Mouse (Mus musculus) megakaryocyte, embryonic 14.5 days (primary cell): ENCODE results near the gene Lat2. TPM values are rescaled to one million over a fixed set of nuclear protein-coding genes. Genes with fewer than 3 reads are reported as not detected.
"Not testable (repeated sequence)": the region's sequence is repeated elsewhere in the genome, so short reads cannot be mapped to it uniquely, and the experiment has no call there.

ENCODE experiments used
- H3K27me3 ChIP-seq: replicated peaks from 2 replicates; pipeline ENCODE3; 2012; ENCODE audit warnings: inconsistent platforms
- H3K36me3 ChIP-seq: replicated peaks from 2 replicates; pipeline ENCODE3; 2012; ENCODE audit warnings: low read length, inconsistent platforms, mixed read lengths
- H3K4me1 ChIP-seq: 2 replicates; pipeline ENCODE4 v1.6.1; 2012; ENCODE audit warnings: inconsistent platforms
- H3K4me3 ChIP-seq: replicated peaks from 2 replicates; pipeline ENCODE3; 2012; ENCODE audit warnings: moderate library complexity, mild to moderate bottlenecking, inconsistent platforms
- H3K9me3 ChIP-seq: 2 replicates; pipeline ENCODE4 v1.6.1; 2012; ENCODE audit warnings: inconsistent platforms
- FLI1 ChIP-seq: IDR thresholded peaks from 2 replicates; pipeline ENCODE4 v1.6.1; 2012; ENCODE audit warnings: low read length, inconsistent platforms, mixed read lengths
- GATA1 ChIP-seq: IDR thresholded peaks from 3 replicates; pipeline ENCODE4 v1.6.1; 2012; ENCODE audit warnings: mixed read lengths, low read length, inconsistent platforms, borderline replicate concordance
- polyA plus RNA-seq: library from polyadenylated mRNA; stranded (reverse); fragments of >175 nt; gene quantifications from 2 replicates; pipeline ENCODE4 v1.2.3, GENCODE M21; 2012; ENCODE audit warnings: low replicate concordance; ENCODE audit not compliant: insufficient read depth

Gene Lat2
- 16.9 and 67.9 TPM in 2 replicates for polyA plus RNA-seq

DNA sequence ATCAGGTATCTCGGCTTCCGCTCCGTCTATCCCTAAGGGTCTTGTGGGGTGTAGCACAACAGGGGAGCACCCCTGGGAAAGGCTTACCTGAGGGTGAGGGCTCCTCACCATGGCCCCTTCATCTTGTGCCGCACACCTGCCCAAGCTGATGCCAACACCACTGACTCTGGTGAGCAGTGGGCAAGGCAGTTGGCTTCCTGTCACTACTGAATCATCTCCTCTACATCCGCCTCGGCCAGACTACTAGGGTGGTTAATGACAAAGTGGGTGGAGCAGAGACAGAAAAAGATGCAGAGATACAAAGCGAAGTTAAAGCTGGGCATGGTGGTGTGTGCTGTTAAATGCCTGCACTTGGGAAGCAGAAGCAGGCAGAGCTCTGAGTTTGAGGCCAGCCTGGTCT lies at the start of gene Lat2:
Lat2 (minus strand) TSS at position 224 of the 400 bp plus-strand sequence.
- Histone ChIP-seq H3K27me3 (no peaks in the 10 kb centered on the region), H3K36me3 (peaks cover 60% of the 10 kb centered on the region), H3K9me3 (no peaks in the 10 kb centered on the region), H3K4me1 (peaks cover 66% of the 10 kb centered on the region), H3K4me3 (peak within 1 kb of the TSS; percentile 89)
- TF ChIP-seq GATA1 (no peak), FLI1 (no peak)

DNA sequence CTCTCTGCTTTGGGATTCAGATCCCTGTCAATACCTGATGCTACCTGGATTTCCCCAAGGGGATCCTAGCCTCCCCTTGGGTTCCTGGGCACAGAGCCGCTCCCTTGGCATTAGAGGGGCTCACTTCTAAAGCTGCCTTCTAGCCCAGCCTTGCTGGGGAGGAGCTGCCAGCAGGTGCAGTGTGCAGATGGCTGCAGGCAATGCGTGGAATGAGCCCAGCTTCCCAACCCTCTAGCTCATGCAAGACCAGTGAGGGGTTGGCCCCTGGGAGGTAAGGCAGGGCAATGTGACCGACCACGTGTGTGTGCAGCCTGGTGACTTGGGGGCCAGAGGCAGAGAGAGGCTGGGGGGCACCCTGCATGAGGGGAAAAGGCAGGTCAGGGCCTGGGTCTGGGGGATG lies 41.9 kb upstream of the Lat2 start:
- no peak for TF ChIP-seq GATA1
- no peak for TF ChIP-seq FLI1
- Histone ChIP-seq H3K27me3 (no peaks in the 10 kb centered on the region), H3K4me3 (no peak overlapping the region), H3K36me3 (peaks cover 59% of the 10 kb centered on the region), H3K4me1 (no peaks in the 10 kb centered on the region), H3K9me3 (peaks cover 3% of the 10 kb centered on the region)

DNA sequence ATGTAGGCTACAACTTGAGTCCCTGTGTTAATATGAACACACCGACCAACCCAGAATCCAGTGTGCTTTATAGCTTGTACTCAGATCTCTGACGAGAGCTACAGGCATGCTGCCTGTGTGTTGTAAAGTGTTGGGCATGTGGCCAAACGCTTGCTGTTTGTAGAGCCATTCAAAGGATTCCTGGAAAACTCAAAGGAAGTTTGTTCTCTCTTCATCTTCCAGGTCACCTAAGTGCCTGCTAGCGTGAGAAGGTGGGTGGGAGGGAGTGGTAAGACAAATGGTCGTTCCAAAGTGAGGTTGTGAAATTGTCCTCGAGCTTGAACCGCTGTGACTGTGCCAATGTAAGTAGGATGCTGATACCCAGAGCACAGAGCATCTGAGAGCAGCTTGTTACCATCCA lies 37.2 kb upstream of the Lat2 start:
- Histone ChIP-seq H3K4me3 (no peak overlapping the region), H3K36me3 (peaks cover 12% of the 10 kb centered on the region), H3K9me3 (peaks cover 6% of the 10 kb centered on the region), H3K4me1 (peaks cover 9% of the 10 kb centered on the region), H3K27me3 (peaks cover 1% of the 10 kb centered on the region)
- no peak for TF ChIP-seq FLI1
- TF ChIP-seq GATA1 = no peak

DNA sequence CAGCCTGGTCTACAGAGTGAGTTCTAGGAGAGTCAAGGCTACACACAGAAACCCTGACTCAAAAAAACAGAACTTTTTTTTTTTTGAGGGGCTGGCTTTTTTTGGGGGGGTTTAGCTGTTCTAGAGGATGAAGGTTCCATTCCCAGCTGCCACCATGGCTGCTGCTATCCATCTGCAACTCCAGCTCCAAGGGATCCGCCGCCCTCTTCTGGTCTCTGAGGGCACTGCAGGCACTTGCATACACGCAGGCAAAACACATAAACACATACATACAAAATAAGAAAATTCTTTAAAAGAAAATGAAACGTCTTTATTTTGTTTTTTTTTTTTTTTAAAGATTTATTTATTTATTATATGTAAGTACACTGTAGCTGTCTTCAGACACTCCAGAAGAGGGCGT lies 36.1 kb upstream of the Lat2 start:
- peaks cover 1% of the 10 kb centered on the region for H3K27me3 ChIP-seq
- peaks cover 2% of the 10 kb centered on the region for H3K36me3 ChIP-seq
- no peak overlapping the region for H3K4me3 ChIP-seq
- H3K9me3 ChIP-seq = peaks cover 6% of the 10 kb centered on the region
- peaks cover 9% of the 10 kb centered on the region for H3K4me1 ChIP-seq
- TF ChIP-seq FLI1 = no peak
- no peak for TF ChIP-seq GATA1

DNA sequence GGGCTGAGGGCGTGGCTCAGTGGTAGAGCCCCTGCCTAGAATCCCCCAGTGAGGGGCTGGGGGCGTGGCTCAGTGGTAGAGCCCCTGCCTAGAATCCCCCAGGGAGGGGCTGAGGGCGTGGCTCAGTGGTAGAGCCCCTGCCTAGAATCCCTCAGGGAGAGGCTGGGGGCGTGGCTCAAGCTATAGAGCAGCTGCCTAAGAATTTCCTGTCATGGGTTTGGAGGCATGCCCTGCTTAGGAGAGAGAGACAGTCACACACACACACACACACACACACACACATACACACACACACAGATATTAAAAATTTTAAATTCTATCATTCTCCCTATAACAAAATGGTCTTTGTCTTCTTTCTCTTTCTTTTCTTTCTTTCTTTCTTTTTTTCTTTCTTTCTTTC lies 34.2 kb upstream of the Lat2 start:
- not testable (repeated sequence) for H3K27me3 ChIP-seq, H3K9me3 ChIP-seq, H3K36me3 ChIP-seq, H3K4me3 ChIP-seq
- H3K4me1 ChIP-seq = peaks cover 19% of the 10 kb centered on the region

DNA sequence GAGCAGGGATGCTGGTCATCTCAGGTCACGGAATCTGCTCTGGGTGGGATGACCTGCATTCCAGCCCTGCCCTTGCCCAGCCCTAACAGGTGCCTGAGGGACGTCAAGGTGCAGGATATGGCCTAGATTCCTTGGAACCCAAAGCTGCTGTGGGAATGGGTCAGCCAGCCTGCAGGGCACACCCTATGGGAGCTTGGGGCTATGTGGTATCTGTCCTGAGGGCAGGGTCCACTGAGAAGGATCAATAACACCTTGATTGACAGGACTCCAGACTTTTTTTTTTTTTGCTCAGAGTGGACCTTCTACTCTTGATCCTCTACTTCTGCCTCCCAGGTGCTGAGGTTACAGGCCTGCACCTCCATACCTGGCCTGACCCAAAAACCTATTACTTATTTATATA lies 32.6 kb upstream of the Lat2 start:
- no peak overlapping the region for H3K4me3 ChIP-seq

GRCm38 (mm10) chr5:134646461-134646860 lies 31.6 kb upstream of the Lat2 start:
- TF ChIP-seq FLI1 (no peak), GATA1 (no peak)
- H3K27me3 ChIP-seq = peaks cover 1% of the 10 kb centered on the region
- H3K9me3 ChIP-seq = peaks cover 3% of the 10 kb centered on the region; the same call in 1 of the 2 replicates
- H3K36me3 ChIP-seq = no peaks in the 10 kb centered on the region
- H3K4me3 ChIP-seq = no peak overlapping the region
- H3K4me1 ChIP-seq = peaks cover 20% of the 10 kb centered on the region

More for the DNA sequence above, 32.6 kb upstream of the Lat2 start:
- H3K9me3 ChIP-seq = peaks cover 3% of the 10 kb centered on the region; the same call in 1 of the 2 replicates
- H3K36me3 ChIP-seq = no peaks in the 10 kb centered on the region
- H3K4me1 ChIP-seq = peaks cover 20% of the 10 kb centered on the region
- peaks cover 1% of the 10 kb centered on the region for H3K27me3 ChIP-seq
- TF ChIP-seq GATA1 (no peak), FLI1 (no peak)

DNA sequence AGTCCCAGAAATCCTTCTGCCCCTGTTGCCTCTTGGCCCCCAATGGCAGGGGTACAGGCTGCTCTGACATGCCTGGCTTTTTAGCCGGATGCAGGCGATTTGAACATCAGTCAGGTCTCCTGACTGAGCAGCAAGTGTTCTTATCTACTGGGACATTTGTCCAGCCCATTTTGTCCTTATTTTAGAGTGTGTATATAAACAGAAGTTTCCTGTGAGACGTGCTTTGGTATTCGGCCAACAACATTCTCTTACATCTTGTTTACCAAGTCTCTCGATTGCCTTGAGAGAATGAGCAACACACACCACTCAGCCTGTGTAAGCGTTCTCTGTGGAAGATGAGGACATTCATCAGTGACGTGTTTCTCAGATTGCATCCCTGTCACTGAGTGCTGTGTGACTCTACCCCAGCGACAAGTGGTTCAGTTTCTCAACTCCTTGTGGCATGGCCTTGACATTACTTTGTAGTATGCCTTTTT lies 29.9 kb upstream of the Lat2 start:
- peak overlapping the region; percentile 12 for H3K4me3 ChIP-seq
- H3K4me1 ChIP-seq = peaks cover 23% of the 10 kb centered on the region
- peaks cover 1% of the 10 kb centered on the region for H3K27me3 ChIP-seq
- H3K36me3 ChIP-seq = no peaks in the 10 kb centered on the region
- TF ChIP-seq GATA1 (no peak), FLI1 (no peak)
- peaks cover 3% of the 10 kb centered on the region; the same call in 1 of the 2 replicates for H3K9me3 ChIP-seq

GRCm38 (mm10) chr5:134644121-134644520 lies 29.3 kb upstream of the Lat2 start:
- Histone ChIP-seq H3K4me1 (peaks cover 26% of the 10 kb centered on the region), H3K36me3 (no peaks in the 10 kb centered on the region), H3K9me3 (peaks cover 3% of the 10 kb centered on the region; the same call in 1 of the 2 replicates), H3K27me3 (peaks cover 1% of the 10 kb centered on the region), H3K4me3 (no peak overlapping the region)
- no peak for TF ChIP-seq FLI1
- TF ChIP-seq GATA1 = no peak

DNA sequence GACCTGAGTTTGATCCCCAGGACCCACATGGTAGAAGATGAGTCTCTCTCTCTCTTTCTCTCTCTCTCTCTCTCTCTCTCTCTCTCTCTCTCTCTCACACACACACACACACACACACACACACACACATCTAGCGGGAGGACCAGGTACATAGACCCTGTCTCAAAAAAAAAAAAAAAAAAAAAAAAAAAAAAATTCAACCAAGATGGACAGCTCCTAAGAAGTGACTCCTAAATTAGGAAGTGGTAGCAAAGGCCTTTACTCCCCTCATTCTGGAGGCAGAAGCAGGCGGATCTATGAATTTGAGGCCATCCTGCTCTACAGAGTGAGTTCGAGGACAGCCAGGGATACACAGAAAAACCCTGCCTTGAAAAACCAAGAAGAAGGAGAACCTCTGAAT lies 25.5 kb upstream of the Lat2 start:
- no peak overlapping the region for H3K4me3 ChIP-seq
- H3K4me1 ChIP-seq = peaks cover 32% of the 10 kb centered on the region
- no peak for TF ChIP-seq FLI1
- TF ChIP-seq GATA1 = no peak
- peaks cover 18% of the 10 kb centered on the region for H3K36me3 ChIP-seq
- no peaks in the 10 kb centered on the region for H3K27me3 ChIP-seq
- no peaks in the 10 kb centered on the region for H3K9me3 ChIP-seq

DNA sequence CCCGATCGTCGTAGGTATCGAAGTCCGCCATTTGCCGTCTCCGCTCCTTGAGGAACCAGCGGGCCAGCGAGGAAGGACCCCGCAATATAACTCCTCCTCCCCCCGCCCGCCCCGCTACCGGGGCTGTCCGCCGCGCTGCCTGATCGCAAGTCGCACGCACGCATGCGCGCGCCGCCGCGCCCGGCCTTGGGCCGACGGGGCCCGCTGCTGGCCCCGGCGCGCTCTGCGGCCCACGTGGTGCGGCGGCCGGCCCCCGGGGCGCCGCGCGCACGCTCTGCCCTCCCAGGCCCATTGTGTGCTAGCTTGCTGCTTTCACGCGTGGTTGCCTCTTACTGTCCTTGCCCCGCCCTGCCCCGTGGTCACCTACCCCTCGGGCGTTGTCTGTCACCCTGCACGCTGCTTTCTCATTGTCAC lies 24.5 kb upstream of the Lat2 start, which contains the start of gene Eif4h:
Eif4h (minus strand) TSS at position 222 of the 414 bp plus-strand sequence.
- Histone ChIP-seq H3K9me3 (no peaks in the 10 kb centered on the region), H3K27me3 (no peaks in the 10 kb centered on the region), H3K36me3 (peaks cover 26% of the 10 kb centered on the region), H3K4me1 (peaks cover 31% of the 10 kb centered on the region), H3K4me3 (peak within 1 kb of the TSS; percentile 97)
- no peak for TF ChIP-seq FLI1
- TF ChIP-seq GATA1 = no peak
